Mouse (Mus musculus) lung, postnatal 10 days (tissue): ENCODE measurements around the gene Gtdc1.
"Not testable (repeated sequence)": the region's sequence is repeated elsewhere in the genome, so short reads cannot be mapped to it uniquely, and the experiment has no call there.

ENCODE experiments used
- DNase-seq: peaks from one replicate; pipeline ENCODE4 v3.0.0; 2021

Gene Gtdc1

GRCm38 (mm10) chr2:44721461-44721860 is 206.0 kb downstream of the Gtdc1 start:
- DNase-seq, result no peak

- DNase-seq, result peak; percentile 38
These were observed 221.4 kb downstream of the Gtdc1 start for GRCm38 (mm10) chr2:44705883-44706615.

- no peak for DNase-seq
These were observed 227.2 kb downstream of the Gtdc1 start for GRCm38 (mm10) chr2:44700276-44700675.

- no peak for DNase-seq
These were observed 231.0 kb downstream of the Gtdc1 start for GRCm38 (mm10) chr2:44696441-44696840.

- no peak for DNase-seq
These were observed 233.6 kb downstream of the Gtdc1 start for GRCm38 (mm10) chr2:44693898-44694297.

- no peak for DNase-seq
These were observed 263.4 kb downstream of the Gtdc1 start for GRCm38 (mm10) chr2:44664049-44664448.

- DNase-seq, result no peak
These were observed 267.6 kb downstream of the Gtdc1 start for GRCm38 (mm10) chr2:44659870-44660269.

- DNase-seq, result no peak
These were observed 268.4 kb downstream of the Gtdc1 start for GRCm38 (mm10) chr2:44659011-44659410.

- DNase-seq, result no peak
These were observed 278.9 kb downstream of the Gtdc1 start for GRCm38 (mm10) chr2:44648537-44648936.

- DNase-seq, result no peak
These were observed 281.1 kb downstream of the Gtdc1 start for GRCm38 (mm10) chr2:44646398-44646797.

- DNase-seq, result no peak
These were observed 288.1 kb downstream of the Gtdc1 start for GRCm38 (mm10) chr2:44639370-44639769.

- DNase-seq, result no peak
These were observed 289.3 kb downstream of the Gtdc1 start for GRCm38 (mm10) chr2:44638157-44638556.

GRCm38 (mm10) chr2:44633971-44634370 is 293.5 kb downstream of the Gtdc1 start:
- no peak for DNase-seq

GRCm38 (mm10) chr2:44633064-44633463 is 294.4 kb downstream of the Gtdc1 start:
- DNase-seq, result no peak

GRCm38 (mm10) chr2:44632584-44632983 is 294.9 kb downstream of the Gtdc1 start:
- no peak for DNase-seq

GRCm38 (mm10) chr2:44631064-44631463 is 296.4 kb downstream of the Gtdc1 start:
- no peak for DNase-seq

GRCm38 (mm10) chr2:44628778-44629177 is 298.7 kb downstream of the Gtdc1 start:
- no peak for DNase-seq

GRCm38 (mm10) chr2:44625154-44625553 is 302.3 kb downstream of the Gtdc1 start:
- DNase-seq, result no peak

GRCm38 (mm10) chr2:44622471-44622870 is 305.0 kb downstream of the Gtdc1 start:
- DNase-seq, result no peak

GRCm38 (mm10) chr2:44599653-44600052 is 327.8 kb downstream of the Gtdc1 start:
- not testable (repeated sequence) for DNase-seq

GRCm38 (mm10) chr2:44594276-44594675 is 333.2 kb downstream of the Gtdc1 start:
- DNase-seq, result no peak

- peak; percentile 34 for DNase-seq
These were observed 336.6 kb downstream of the Gtdc1 start for GRCm38 (mm10) chr2:44590881-44591280.

- DNase-seq, result no peak
These were observed 343.4 kb downstream of the Gtdc1 start for GRCm38 (mm10) chr2:44584061-44584460.

GRCm38 (mm10) chr2:44583491-44583890 is 344.0 kb downstream of the Gtdc1 start:
- no peak for DNase-seq

GRCm38 (mm10) chr2:44571810-44572209 is 355.6 kb downstream of the Gtdc1 start:
- DNase-seq, result no peak
